Mouse (Mus musculus) heart, embryonic 15.5 days (tissue): ENCODE results near the gene B3gntl1. TPM values are rescaled to one million over a fixed set of nuclear protein-coding genes. Genes with fewer than 3 reads are reported as not detected.
"Not testable (repeated sequence)": the region's sequence is repeated elsewhere in the genome, so short reads cannot be mapped to it uniquely, and the experiment has no call there.

ENCODE experiments used
- ATAC-seq: fragments of 200-750 bp; cut with Nextera tagmentation; replicated peaks from 2 replicates; pipeline ENCODE4 v1.8.0; 2017; ENCODE audit warnings: low read depth, moderate TSS enrichment; ENCODE audit not compliant: insufficient number of reproducible peaks, insufficient read depth, low FRiP score
- H3K27ac ChIP-seq: fragments of 300-500 bp; sonication (generic); 2 replicates; pipeline ENCODE4 v1.5.1; 2015; ENCODE audit warnings: mild to moderate bottlenecking, inconsistent platforms
- H3K27me3 ChIP-seq: fragments of 300-500 bp; sonication (generic); 2 replicates; pipeline ENCODE4 v1.6.1; 2015; ENCODE audit warnings: inconsistent platforms
- H3K36me3 ChIP-seq: fragments of 300-500 bp; sonication (generic); 2 replicates; pipeline ENCODE4 v1.6.1; 2015; ENCODE audit warnings: mild to moderate bottlenecking, inconsistent platforms
- H3K4me1 ChIP-seq: fragments of 300-500 bp; sonication (generic); replicated peaks from 2 replicates; pipeline ENCODE4 v1.6.1; 2015; ENCODE audit warnings: inconsistent platforms
- H3K4me2 ChIP-seq: fragments of 300-500 bp; sonication (generic); 2 replicates; pipeline ENCODE4 v1.6.1; 2015; ENCODE audit warnings: inconsistent platforms, mild to moderate bottlenecking, moderate library complexity
- H3K4me3 ChIP-seq: fragments of 300-500 bp; sonication (generic); 2 replicates; pipeline ENCODE4 v1.5.1; 2015; ENCODE audit warnings: mild to moderate bottlenecking, inconsistent platforms
- H3K9ac ChIP-seq: fragments of 300-500 bp; sonication (generic); 2 replicates; pipeline ENCODE4 v1.6.1; 2015; ENCODE audit warnings: mild to moderate bottlenecking, inconsistent platforms
- H3K9me3 ChIP-seq: fragments of 300-500 bp; sonication (generic); replicated peaks from 2 replicates; pipeline ENCODE4 v1.6.1; 2016; ENCODE audit warnings: inconsistent platforms
- WGBS: fragments of 180-500 bp; shearing (Covaris S2); methylation state at CpG from one replicate; pipeline ENCODE4 v1.1.7; 2015; ENCODE audit warnings: mixed read lengths; 5-methylcytosine and 5-hydroxymethylcytosine counted together
- polyA plus RNA-seq: library from polyadenylated mRNA; unstranded; fragments of >200 nt; fragmentation: Nextera tagmentation; extraction: Ambion mirVana; gene quantifications from 2 replicates; pipeline ENCODE4 v1.2.1, GENCODE M21; 2015

B3gntl1 gene
- polyA plus RNA-seq, 1 experiment from 2014 or later: 5.4 TPM

GRCm38 (mm10) chr11:121683243-121683642, 10.3 kb upstream of the B3gntl1 start:
- no peak overlapping the region for H3K4me2 ChIP-seq
- 0 out of 2 replicates have a peak, but pooled peaks have one; percentile 25 for ATAC-seq
- no peak overlapping the region for H3K4me3 ChIP-seq
- WGBS: 47% methylated on average over 3 of the region's 3 CpGs
- no peaks in the 10 kb centered on the region for H3K9me3 ChIP-seq
- no peaks in the 10 kb centered on the region for H3K27me3 ChIP-seq
- H3K9ac ChIP-seq: no peak overlapping the region
- H3K4me1 ChIP-seq: peaks cover 21% of the 10 kb centered on the region
- no peaks in the 10 kb centered on the region for H3K36me3 ChIP-seq
- H3K27ac ChIP-seq: no peak overlapping the region

GRCm38 (mm10) chr11:121680750-121681149, 7.8 kb upstream of the B3gntl1 start:
- Histone ChIP-seq H3K27ac (no peak overlapping the region), H3K9ac (no peak overlapping the region), H3K4me3 (no peak overlapping the region), H3K4me1 (peaks cover 9% of the 10 kb centered on the region; the same call in 1 of the 2 replicates), H3K27me3 (no peaks in the 10 kb centered on the region), H3K9me3 (no peaks in the 10 kb centered on the region), H3K4me2 (no peak overlapping the region), H3K36me3 (no peaks in the 10 kb centered on the region)
- no peak for ATAC-seq
- WGBS: 71% methylated on average over 5 of the region's 5 CpGs

DNA sequence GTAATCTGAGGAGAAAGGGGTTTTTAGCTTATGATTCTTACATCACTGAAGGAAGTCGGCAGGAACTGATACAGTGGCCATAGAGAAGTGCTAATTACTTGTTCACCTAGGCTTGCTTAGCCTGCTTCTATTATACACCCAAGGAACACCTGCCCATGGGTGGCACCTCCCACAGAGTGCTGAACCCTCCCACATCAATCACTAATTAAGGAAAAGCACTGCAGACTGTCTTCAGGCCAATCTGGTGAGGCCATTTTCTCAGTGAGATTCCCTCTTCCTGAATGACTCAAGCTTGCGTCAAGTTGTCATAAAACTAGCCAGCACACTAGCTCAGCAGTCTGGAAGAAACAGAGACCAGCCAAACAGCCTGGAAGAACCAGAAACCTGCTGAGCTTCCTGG, 6.6 kb upstream of the B3gntl1 start:
- Histone ChIP-seq H3K9ac (no peak overlapping the region), H3K36me3 (no peaks in the 10 kb centered on the region), H3K4me3 (no peak overlapping the region), H3K4me2 (no peak overlapping the region), H3K27ac (no peak overlapping the region), H3K27me3 (no peaks in the 10 kb centered on the region), H3K9me3 (no peaks in the 10 kb centered on the region), H3K4me1 (0 out of 2 replicates have a peak, but pooled peaks cover 4% of the 10 kb centered on the region)
- 76% methylated on average over 2 of the region's 2 CpGs for WGBS
- no peak for ATAC-seq

GRCm38 (mm10) chr11:121676836-121677235, 3.9 kb upstream of the B3gntl1 start:
- no peaks in the 10 kb centered on the region for H3K36me3 ChIP-seq
- H3K9ac ChIP-seq: no peak overlapping the region
- no peaks in the 10 kb centered on the region for H3K27me3 ChIP-seq
- no peak for ATAC-seq
- H3K27ac ChIP-seq: no peak overlapping the region
- 82% methylated on average over 2 of the region's 2 CpGs for WGBS
- H3K4me3 ChIP-seq: no peak overlapping the region
- H3K4me2 ChIP-seq: no peak overlapping the region
- peaks cover 12% of the 10 kb centered on the region for H3K4me1 ChIP-seq
- no peaks in the 10 kb centered on the region for H3K9me3 ChIP-seq

- ATAC-seq: no peak
- Histone ChIP-seq H3K27me3 (no peaks in the 10 kb centered on the region), H3K4me3 (peak overlapping the region; percentile 75), H3K36me3 (peaks cover 4% of the 10 kb centered on the region), H3K9me3 (no peaks in the 10 kb centered on the region), H3K9ac (peak overlapping the region; percentile 51), H3K4me1 (peaks cover 12% of the 10 kb centered on the region), H3K4me2 (peak overlapping the region; percentile 76), H3K27ac (peak overlapping the region; percentile 92)
- WGBS: 72% methylated on average over 7 of the region's 7 CpGs
Measured at GRCm38 (mm10) chr11:121673629-121674028, 676 bp upstream of the B3gntl1 start.

- peak; percentile 10; the same call in 1 of the 2 replicates for ATAC-seq
- 1% methylated on average over 22 of the region's 22 CpGs for WGBS
Measured at GRCm38 (mm10) chr11:121672312-121672989, 502 bp downstream of the B3gntl1 start.

GRCm38 (mm10) chr11:121670926-121671325, 2.0 kb downstream of the B3gntl1 start:
- Histone ChIP-seq H3K9ac (no peak overlapping the region), H3K4me1 (peaks cover 12% of the 10 kb centered on the region), H3K9me3 (no peaks in the 10 kb centered on the region), H3K4me3 (no peak overlapping the region), H3K4me2 (no peak overlapping the region), H3K36me3 (peaks cover 7% of the 10 kb centered on the region), H3K27ac (no peak overlapping the region), H3K27me3 (no peaks in the 10 kb centered on the region)
- ATAC-seq: no peak
- WGBS: 89% methylated on average over 5 of the region's 5 CpGs

More at GRCm38 (mm10) chr11:121672312-121672989, 502 bp downstream of the B3gntl1 start:
- peak overlapping the region; percentile 76 for H3K4me2 ChIP-seq
- peak overlapping the region; percentile 67 for H3K9ac ChIP-seq
- H3K4me1 ChIP-seq: peaks cover 12% of the 10 kb centered on the region
- H3K27me3 ChIP-seq: no peaks in the 10 kb centered on the region
- peaks cover 7% of the 10 kb centered on the region for H3K36me3 ChIP-seq
- no peaks in the 10 kb centered on the region for H3K9me3 ChIP-seq
- H3K4me3 ChIP-seq: peak overlapping the region; percentile 75
- peak overlapping the region; percentile 92 for H3K27ac ChIP-seq

- Histone ChIP-seq H3K9me3 (no peaks in the 10 kb centered on the region), H3K9ac (no peak overlapping the region), H3K4me2 (no peak overlapping the region), H3K36me3 (peaks cover 7% of the 10 kb centered on the region), H3K4me1 (peaks cover 9% of the 10 kb centered on the region), H3K27me3 (no peaks in the 10 kb centered on the region), H3K27ac (no peak overlapping the region), H3K4me3 (no peak overlapping the region)
- 80% methylated on average over 5 of the region's 5 CpGs for WGBS
- ATAC-seq: no peak
Measured at GRCm38 (mm10) chr11:121668776-121669175, 4.2 kb downstream of the B3gntl1 start.

GRCm38 (mm10) chr11:121667541-121667940, 5.4 kb downstream of the B3gntl1 start:
- Histone ChIP-seq H3K27ac (no peak overlapping the region), H3K36me3 (peaks cover 7% of the 10 kb centered on the region), H3K27me3 (no peaks in the 10 kb centered on the region), H3K4me2 (no peak overlapping the region), H3K9me3 (no peaks in the 10 kb centered on the region), H3K4me3 (no peak overlapping the region), H3K4me1 (peaks cover 5% of the 10 kb centered on the region; the same call in 1 of the 2 replicates), H3K9ac (no peak overlapping the region)
- WGBS: 89% methylated on average over 4 of the region's 4 CpGs
- no peak for ATAC-seq

DNA sequence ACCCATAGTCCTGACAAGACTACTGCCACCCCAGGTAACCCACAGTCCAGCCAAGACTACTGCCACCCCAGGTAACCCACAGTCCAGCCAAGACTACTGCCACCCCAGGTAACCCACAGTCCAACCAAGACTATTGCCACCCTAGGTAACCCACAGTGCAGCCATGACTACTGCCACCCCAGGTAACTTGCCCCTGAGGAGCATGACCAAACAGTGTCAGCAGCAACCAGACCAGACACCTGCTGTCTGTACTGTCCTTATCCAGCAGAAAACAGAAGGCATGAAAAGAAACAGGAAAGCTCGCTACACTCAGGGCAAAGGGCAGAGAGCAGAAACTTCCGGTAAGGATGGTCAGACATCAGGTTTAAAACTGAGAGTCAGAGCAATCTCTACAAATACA, 11.8 kb downstream of the B3gntl1 start:
- H3K4me2 ChIP-seq: no peak overlapping the region
- 75% methylated on average over 2 of the region's 2 CpGs for WGBS
- H3K27ac ChIP-seq: no peak overlapping the region
- no peaks in the 10 kb centered on the region for H3K4me1 ChIP-seq
- no peaks in the 10 kb centered on the region for H3K27me3 ChIP-seq
- H3K9ac ChIP-seq: no peak overlapping the region
- ATAC-seq: no peak
- no peak overlapping the region for H3K4me3 ChIP-seq
- no peaks in the 10 kb centered on the region for H3K36me3 ChIP-seq
- no peaks in the 10 kb centered on the region for H3K9me3 ChIP-seq

DNA sequence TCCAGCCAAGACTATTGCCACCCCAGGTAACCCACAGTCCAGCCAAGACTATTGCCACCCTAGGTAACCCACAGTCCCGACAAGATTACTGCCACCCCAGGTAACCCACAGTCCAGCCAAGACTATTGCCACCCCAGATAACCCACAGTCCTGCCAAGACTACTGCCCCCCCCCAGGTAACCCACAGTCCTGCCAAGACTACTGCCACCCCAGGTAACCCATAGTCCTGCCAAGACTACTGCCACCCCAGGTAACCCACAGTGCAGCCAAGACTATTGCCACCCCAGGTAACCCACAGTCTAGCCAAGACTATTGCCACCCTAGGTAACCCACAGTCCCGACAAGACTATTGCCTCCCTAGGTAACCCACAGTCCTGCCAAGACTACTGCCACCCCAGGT, 12.3 kb downstream of the B3gntl1 start:
- not testable (repeated sequence) for H3K27ac ChIP-seq, H3K27me3 ChIP-seq, H3K4me1 ChIP-seq, ATAC-seq, H3K4me2 ChIP-seq, H3K36me3 ChIP-seq, H3K9me3 ChIP-seq, H3K4me3 ChIP-seq, H3K9ac ChIP-seq
- 92% methylated on average over 2 of the region's 2 CpGs for WGBS

DNA sequence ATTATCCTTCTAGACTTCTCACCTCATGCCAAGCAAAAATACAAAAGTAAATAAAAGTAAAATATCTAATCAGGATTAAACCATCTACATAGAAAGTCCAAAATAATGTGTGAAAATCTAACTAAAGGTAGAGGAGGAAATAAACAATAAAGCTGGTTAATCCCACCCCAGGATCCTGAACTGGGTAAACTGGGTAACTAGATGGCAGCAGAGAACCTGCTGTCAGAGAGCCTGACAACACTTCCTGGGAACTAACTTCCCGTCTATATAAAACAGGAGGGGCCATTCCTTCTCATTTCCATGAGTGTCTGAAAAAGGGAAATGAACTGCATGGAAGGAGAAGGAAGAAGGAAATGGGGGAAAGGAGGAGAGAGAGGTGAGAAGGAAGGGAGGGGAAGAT, 14.8 kb downstream of the B3gntl1 start:
- H3K4me2 ChIP-seq: no peak overlapping the region
- 35% methylated on average over 1 of the region's 1 CpGs for WGBS
- H3K27me3 ChIP-seq: no peaks in the 10 kb centered on the region
- no peaks in the 10 kb centered on the region for H3K9me3 ChIP-seq
- H3K9ac ChIP-seq: no peak overlapping the region
- ATAC-seq: no peak
- no peaks in the 10 kb centered on the region for H3K36me3 ChIP-seq
- H3K27ac ChIP-seq: no peak overlapping the region
- no peaks in the 10 kb centered on the region for H3K4me1 ChIP-seq
- no peak overlapping the region for H3K4me3 ChIP-seq
